Mouse (Mus musculus): Measurements from ENCODE around the gene Gm9732.
"Not testable (repeated sequence)": the region's sequence is repeated elsewhere in the genome, so short reads cannot be mapped to it uniquely, and the experiment has no call there.

DNA sequence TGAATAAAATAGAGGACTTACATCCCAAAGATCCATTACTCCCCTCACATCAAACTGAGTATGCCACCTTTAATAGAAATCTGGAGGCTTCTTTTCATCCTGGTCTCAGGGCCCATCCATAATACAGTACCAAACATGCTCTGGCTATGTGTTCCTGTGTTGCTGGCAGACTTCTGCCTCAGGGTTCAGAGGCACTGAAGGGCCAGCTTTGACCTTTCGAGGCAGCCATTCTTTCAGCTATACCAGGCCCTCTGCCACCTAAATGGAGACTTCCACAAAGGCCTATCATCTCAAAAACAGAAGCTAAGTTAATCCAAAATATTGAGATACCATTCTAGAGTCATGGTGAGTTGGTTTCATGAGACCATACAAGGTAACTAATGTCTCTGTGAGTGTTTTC, 18.3 kb upstream of the Gm9732 start:
- not testable (repeated sequence) for TF ChIP-seq POLR2A (IDR thresholded peaks at IDR 0.05; ENCODE audit: insufficient read depth, low read depth, low read length); CTCF (IDR thresholded peaks at IDR 0.05)

All from heart, adult 2 months (tissue).